Mouse (Mus musculus): ENCODE measurements around the gene Zfp366.

GRCm38 (mm10) chr13:99230495-99230868 lies 45.9 kb downstream of the Zfp366 start:
- TF ChIP-seq CTCF (IDR thresholded peaks at IDR 0.05; ENCODE audit: low read depth), result no peak
- TF ChIP-seq EP300 (IDR thresholded peaks at IDR 0.05; ENCODE audit: low read depth), result peak; percentile 42
